Mouse (Mus musculus): ENCODE results near the gene Rpp25. TPM values are rescaled to one million over a fixed set of nuclear protein-coding genes. Genes with fewer than 3 reads are reported as not detected.

Gene Rpp25
- polyA plus RNA-seq (2011; ENCODE audit: insufficient read depth, insufficient read length, low replicate concordance, missing spikeins) = 8.2 TPM in 1 of 2 replicates, not detected in the other

- Histone ChIP-seq H3K4me3 (replicated peaks; ENCODE audit: control insufficient read depth, low read depth, low read length) (no peak within 1 kb of the TSS), H3K4me1 (ENCODE audit: control insufficient read depth, insufficient read depth, low read length) (no peaks in the 10 kb centered on the region; the same call in 1 of the 2 replicates), H3K27ac (ENCODE audit: control insufficient read depth, insufficient read depth, low read depth, low read length, poor library complexity) (no peak within 1 kb of the TSS)
- WGBS = 1% methylated on average over 46 of the region's 46 CpGs
- TF ChIP-seq POLR2A (IDR thresholded peaks at IDR 0.05; ENCODE audit: borderline replicate concordance, control insufficient read depth, low read depth, low read length) = no peak
- TF ChIP-seq CTCF (IDR thresholded peaks at IDR 0.05; ENCODE audit: control insufficient read depth, insufficient read depth, low read length) = no peak
Observed at GRCm38 (mm10) chr9:57503622-57504380, at the start of gene Rpp25. TSS of gene Rpp25 (plus strand) at chr9:57504026.

GRCm38 (mm10) chr9:57459707-57460106 is 44.1 kb upstream of the Rpp25 start:
- 88% methylated on average over 2 of the region's 2 CpGs for WGBS
- Histone ChIP-seq H3K4me3 (replicated peaks; ENCODE audit: control insufficient read depth, low read depth, low read length) (no peak overlapping the region), H3K4me1 (ENCODE audit: control insufficient read depth, insufficient read depth, low read length) (no peaks in the 10 kb centered on the region), H3K27ac (ENCODE audit: control insufficient read depth, insufficient read depth, low read depth, low read length, poor library complexity) (no peak overlapping the region)
- TF ChIP-seq POLR2A (IDR thresholded peaks at IDR 0.05; ENCODE audit: borderline replicate concordance, control insufficient read depth, low read depth, low read length) (no peak), CTCF (IDR thresholded peaks at IDR 0.05; ENCODE audit: control insufficient read depth, insufficient read depth, low read length) (0 out of 2 replicates have a peak, but pooled peaks have one; percentile 7)

GRCm38 (mm10) chr9:57462866-57463265 is 41.0 kb upstream of the Rpp25 start:
- WGBS = 74% methylated on average over 6 of the region's 6 CpGs
- Histone ChIP-seq H3K27ac (ENCODE audit: control insufficient read depth, insufficient read depth, low read depth, low read length, poor library complexity) (no peak overlapping the region), H3K4me3 (replicated peaks; ENCODE audit: control insufficient read depth, low read depth, low read length) (no peak overlapping the region), H3K4me1 (ENCODE audit: control insufficient read depth, insufficient read depth, low read length) (no peaks in the 10 kb centered on the region)
- TF ChIP-seq CTCF (IDR thresholded peaks at IDR 0.05; ENCODE audit: control insufficient read depth, insufficient read depth, low read length) = no peak
- TF ChIP-seq POLR2A (IDR thresholded peaks at IDR 0.05; ENCODE audit: borderline replicate concordance, control insufficient read depth, low read depth, low read length) = no peak

GRCm38 (mm10) chr9:57466101-57466500 is 37.7 kb upstream of the Rpp25 start:
- no peak overlapping the region for H3K4me3 ChIP-seq (replicated peaks; ENCODE audit: control insufficient read depth, low read depth, low read length)
- no peak overlapping the region for H3K27ac ChIP-seq (ENCODE audit: control insufficient read depth, insufficient read depth, low read depth, low read length, poor library complexity)
- peaks cover 1% of the 10 kb centered on the region for H3K4me1 ChIP-seq (ENCODE audit: control insufficient read depth, insufficient read depth, low read length)
- 1% methylated on average over 3 of the region's 3 CpGs for WGBS
- TF ChIP-seq CTCF (IDR thresholded peaks at IDR 0.05; ENCODE audit: control insufficient read depth, insufficient read depth, low read length) (no peak), POLR2A (IDR thresholded peaks at IDR 0.05; ENCODE audit: borderline replicate concordance, control insufficient read depth, low read depth, low read length) (no peak)

GRCm38 (mm10) chr9:57467271-57467771 is 36.5 kb upstream of the Rpp25 start:
- WGBS = 5% methylated on average over 18 of the region's 18 CpGs

GRCm38 (mm10) chr9:57467896-57468549 is 35.8 kb upstream of the Rpp25 start, which contains the start of gene Scamp5:
TSS of gene Scamp5 (minus strand) at chr9:57468060.
- peaks cover 1% of the 10 kb centered on the region for H3K4me1 ChIP-seq (ENCODE audit: control insufficient read depth, insufficient read depth, low read length)
- peak within 1 kb of the TSS; percentile 49 for H3K4me3 ChIP-seq (replicated peaks; ENCODE audit: control insufficient read depth, low read depth, low read length)
- 2% methylated on average over 48 of the region's 48 CpGs for WGBS
- H3K27ac ChIP-seq (ENCODE audit: control insufficient read depth, insufficient read depth, low read depth, low read length, poor library complexity) = no peak within 1 kb of the TSS; the same call in 1 of the 2 replicates
- TF ChIP-seq POLR2A (IDR thresholded peaks at IDR 0.05; ENCODE audit: borderline replicate concordance, control insufficient read depth, low read depth, low read length) (no peak), CTCF (IDR thresholded peaks at IDR 0.05; ENCODE audit: control insufficient read depth, insufficient read depth, low read length) (no peak)

More at GRCm38 (mm10) chr9:57467271-57467771, 36.5 kb upstream of the Rpp25 start:
- H3K27ac ChIP-seq (ENCODE audit: control insufficient read depth, insufficient read depth, low read depth, low read length, poor library complexity) = no peak overlapping the region; the same call in 1 of the 2 replicates
- H3K4me3 ChIP-seq (replicated peaks; ENCODE audit: control insufficient read depth, low read depth, low read length) = peak overlapping the region; percentile 49
- TF ChIP-seq CTCF (IDR thresholded peaks at IDR 0.05; ENCODE audit: control insufficient read depth, insufficient read depth, low read length) = no peak
- TF ChIP-seq POLR2A (IDR thresholded peaks at IDR 0.05; ENCODE audit: borderline replicate concordance, control insufficient read depth, low read depth, low read length) = no peak
- peaks cover 1% of the 10 kb centered on the region for H3K4me1 ChIP-seq (ENCODE audit: control insufficient read depth, insufficient read depth, low read length)

- TF ChIP-seq CTCF (IDR thresholded peaks at IDR 0.05; ENCODE audit: control insufficient read depth, insufficient read depth, low read length) (no peak), POLR2A (IDR thresholded peaks at IDR 0.05; ENCODE audit: borderline replicate concordance, control insufficient read depth, low read depth, low read length) (no peak)
- Histone ChIP-seq H3K27ac (ENCODE audit: control insufficient read depth, insufficient read depth, low read depth, low read length, poor library complexity) (no peak overlapping the region), H3K4me1 (ENCODE audit: control insufficient read depth, insufficient read depth, low read length) (peaks cover 1% of the 10 kb centered on the region), H3K4me3 (replicated peaks; ENCODE audit: control insufficient read depth, low read depth, low read length) (no peak overlapping the region)
- 62% methylated on average over 4 of the region's 4 CpGs for WGBS
Observed at GRCm38 (mm10) chr9:57468914-57469313, 34.9 kb upstream of the Rpp25 start.

- TF ChIP-seq POLR2A (IDR thresholded peaks at IDR 0.05; ENCODE audit: borderline replicate concordance, control insufficient read depth, low read depth, low read length) = no peak
- peak; percentile 86 for TF ChIP-seq CTCF (IDR thresholded peaks at IDR 0.05; ENCODE audit: control insufficient read depth, insufficient read depth, low read length)
- Histone ChIP-seq H3K27ac (ENCODE audit: control insufficient read depth, insufficient read depth, low read depth, low read length, poor library complexity) (no peak overlapping the region), H3K4me1 (ENCODE audit: control insufficient read depth, insufficient read depth, low read length) (peaks cover 3% of the 10 kb centered on the region; the same call in 1 of the 2 replicates), H3K4me3 (replicated peaks; ENCODE audit: control insufficient read depth, low read depth, low read length) (no peak overlapping the region)
- 14% methylated on average over 7 of the region's 7 CpGs for WGBS
Observed at GRCm38 (mm10) chr9:57485774-57486173, 18.1 kb upstream of the Rpp25 start.

Measured in bone marrow, adult 2 months (tissue).